Mouse (Mus musculus) C2C12 (cell line): Measurements from ENCODE around the gene Ssr3.

Experiments
- CTCF ChIP-seq: IDR thresholded peaks from one replicate; pipeline ENCODE4 v1.5.1; 2011; ENCODE audit not compliant: control insufficient read depth, insufficient read depth, insufficient read length
- MAX ChIP-seq: IDR thresholded peaks from one replicate; pipeline ENCODE4 v1.6.1; 2011; ENCODE audit warnings: mild to moderate bottlenecking, control low read depth
- MYOD1 ChIP-seq: IDR thresholded peaks from one replicate; pipeline ENCODE4 v1.6.1; 2011; ENCODE audit warnings: low read depth; ENCODE audit not compliant: control insufficient read depth, insufficient read length
- MYOG ChIP-seq: IDR thresholded peaks from one replicate; pipeline ENCODE4 v1.6.1; 2011; ENCODE audit not compliant: control insufficient read depth, insufficient read length; ENCODE audit errors: extremely low read depth
- USF1 ChIP-seq: IDR thresholded peaks from one replicate; pipeline ENCODE4 v1.6.1; 2011; ENCODE audit warnings: low read depth, mild to moderate bottlenecking, control low read depth, moderate library complexity

DNA sequence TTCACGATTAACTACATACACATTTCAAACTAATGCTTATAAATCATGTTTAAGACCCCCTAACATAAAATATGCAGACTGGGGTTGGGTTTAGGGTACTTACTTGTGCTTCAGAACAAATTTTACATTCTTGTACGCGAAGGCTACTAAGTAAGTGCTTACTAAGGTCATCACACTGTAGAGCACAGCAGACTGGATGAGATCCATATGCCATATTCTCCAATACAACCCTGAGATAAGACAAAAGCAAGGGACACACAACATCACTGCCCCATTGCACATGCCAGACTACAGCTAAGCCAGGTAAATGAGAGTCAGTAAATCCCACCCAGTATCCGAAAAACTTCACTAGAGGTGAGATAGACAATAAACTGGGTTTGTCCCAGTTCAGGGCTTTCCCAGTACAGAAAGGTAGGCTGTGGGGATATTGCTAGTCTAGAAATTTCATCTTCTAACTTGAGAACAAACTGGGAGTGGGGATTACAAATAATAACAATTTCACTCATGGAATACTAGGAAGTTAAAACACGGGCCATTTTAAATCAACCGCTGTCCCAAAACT lies 1.1 kb downstream of the Ssr3 start:
- TF ChIP-seq CTCF (no peak), MYOG (no peak), MYOD1 (no peak), USF1 (no peak), MAX (no peak)
